Mouse (Mus musculus) mouse trophoblast stem cell (cell line): Measurements from ENCODE around the gene Arhgef1.
"Not testable (repeated sequence)": the region's sequence is repeated elsewhere in the genome, so short reads cannot be mapped to it uniquely, and the experiment has no call there.

Experiments
- in situ Hi-C, 2 experiments: fragments of 300-500 bp; cut with MseI, MboI; formaldehyde crosslinking; loops; 2 replicates in 1 of 2; 3 replicates in 1 of 2; pipeline ENCODE4 v1.15.1; 2025

The Arhgef1 gene

GRCm38 (mm10) chr7:24890281-24891216 is 12.2 kb upstream of the Arhgef1 start:
- in situ Hi-C loops, result no loop called here

- in situ Hi-C loops, result no loop called here
These were observed 11.2 kb upstream of the Arhgef1 start for GRCm38 (mm10) chr7:24891241-24892124.

- in situ Hi-C loops, result no loop called here
These were observed 10.6 kb upstream of the Arhgef1 start for GRCm38 (mm10) chr7:24892125-24892583.

- in situ Hi-C loops, result not testable (repeated sequence)
These were observed 7.0 kb upstream of the Arhgef1 start for GRCm38 (mm10) chr7:24895749-24896148.

- in situ Hi-C loops, result no loop called here
These were observed 6.4 kb upstream of the Arhgef1 start for GRCm38 (mm10) chr7:24896269-24896668.

- in situ Hi-C loops, result no loop called here
These were observed 5.5 kb upstream of the Arhgef1 start, which contains the start of gene Cd79a for GRCm38 (mm10) chr7:24897224-24897623. Gene Cd79a (plus strand): TSS chr7:24897381.

- in situ Hi-C loops, result no loop called here
These were observed 4.8 kb upstream of the Arhgef1 start for GRCm38 (mm10) chr7:24897959-24898358.

- in situ Hi-C loops, result no loop called here
These were observed 1.6 kb upstream of the Arhgef1 start for GRCm38 (mm10) chr7:24901114-24901513.

GRCm38 (mm10) chr7:24901842-24902241 is 870 bp upstream of the Arhgef1 start:
- in situ Hi-C loops, result no loop called here

GRCm38 (mm10) chr7:24902264-24902629 is 465 bp upstream of the Arhgef1 start:
- in situ Hi-C loops, result no loop called here

- in situ Hi-C loops, result no loop called here
These were observed 723 bp downstream of the Arhgef1 start for GRCm38 (mm10) chr7:24903444-24903825.

GRCm38 (mm10) chr7:24904070-24904483 is 1.4 kb downstream of the Arhgef1 start:
- in situ Hi-C loops, result no loop called here

- in situ Hi-C loops, result no loop called here
These were observed 2.2 kb downstream of the Arhgef1 start for GRCm38 (mm10) chr7:24904936-24905335.

GRCm38 (mm10) chr7:24906551-24906950 is 3.8 kb downstream of the Arhgef1 start:
- in situ Hi-C loops, result no loop called here

GRCm38 (mm10) chr7:24907211-24907748 is 4.6 kb downstream of the Arhgef1 start:
- in situ Hi-C loops, result no loop called here

GRCm38 (mm10) chr7:24912480-24912879 is 9.8 kb downstream of the Arhgef1 start:
- in situ Hi-C loops, result no loop called here

- in situ Hi-C loops, result no loop called here
These were observed 16.1 kb downstream of the Arhgef1 start for GRCm38 (mm10) chr7:24918763-24919323.

- in situ Hi-C loops, result no loop called here
These were observed 17.0 kb downstream of the Arhgef1 start for GRCm38 (mm10) chr7:24919728-24920127.

- in situ Hi-C loops, result no loop called here
These were observed 27.8 kb downstream of the Arhgef1 start for GRCm38 (mm10) chr7:24930475-24930874.

- in situ Hi-C loops, result no loop called here
These were observed 28.9 kb downstream of the Arhgef1 start for GRCm38 (mm10) chr7:24931651-24932050.

GRCm38 (mm10) chr7:24943641-24944040 is 40.9 kb downstream of the Arhgef1 start:
- in situ Hi-C loops, result no loop called here
